Mouse (Mus musculus): Measurements from ENCODE around the gene Zbtb8a.

Zbtb8a gene

DNA sequence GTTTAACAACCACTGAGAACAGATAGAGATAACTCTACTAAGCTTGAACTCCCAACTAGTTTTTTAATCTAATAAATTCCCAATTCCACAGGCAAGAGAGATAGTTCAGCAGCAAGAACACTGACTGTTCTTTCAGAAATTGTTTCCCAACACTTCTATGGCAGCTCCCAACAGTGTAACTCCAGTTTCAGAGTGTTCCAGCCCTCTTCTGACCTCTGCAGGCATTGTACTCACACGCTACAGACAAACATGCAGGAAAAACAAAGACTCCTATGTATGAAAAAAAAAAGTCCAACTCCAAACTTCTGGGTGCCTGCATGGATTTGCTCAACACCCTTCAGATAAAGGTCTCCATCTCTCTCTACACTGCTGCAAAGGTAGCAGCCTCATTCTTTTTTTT lies 45.1 kb downstream of the Zbtb8a start:
- DNase-seq: no peak

GRCm38 (mm10) chr4:129326191-129326590 lies 51.7 kb downstream of the Zbtb8a start:
- peak; percentile 33 to 69 for DNase-seq

DNA sequence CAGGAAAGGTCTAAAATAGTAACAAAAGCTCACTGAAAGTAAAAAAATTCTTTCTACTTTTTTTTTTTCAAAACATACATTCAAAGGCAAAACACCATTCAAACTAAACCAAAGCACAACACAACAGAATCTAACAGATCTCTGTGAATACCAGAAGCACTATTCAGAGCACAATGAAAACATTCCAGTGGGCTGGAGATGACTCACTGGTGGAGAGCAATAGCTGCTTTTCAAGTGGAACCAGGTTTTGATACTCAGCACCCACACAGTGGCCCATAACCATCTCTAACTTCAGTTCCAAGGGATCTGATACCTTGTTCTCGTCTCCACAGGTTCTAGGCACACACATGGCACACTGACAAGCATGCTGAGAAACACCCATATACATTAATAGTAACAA lies 53.2 kb downstream of the Zbtb8a start:
- DNase-seq: no peak

DNA sequence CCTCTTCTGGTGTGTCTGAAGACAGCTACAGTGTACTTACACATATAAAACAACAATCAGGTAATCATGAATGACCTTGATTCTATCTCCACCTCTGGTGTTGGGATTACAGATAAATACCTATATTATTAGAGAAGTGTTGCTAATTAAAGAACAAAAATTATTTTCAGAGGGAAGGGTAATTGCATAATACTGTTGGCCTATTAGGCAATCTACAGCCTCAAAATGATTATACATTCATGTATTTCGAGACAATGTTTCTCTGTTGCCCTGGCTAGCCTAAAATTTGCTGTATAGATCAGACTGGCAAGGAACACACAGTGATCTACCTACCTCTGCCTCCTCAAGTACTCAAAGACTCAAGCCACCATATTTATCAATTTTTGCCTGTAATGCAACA lies 54.4 kb downstream of the Zbtb8a start:
- no peak for DNase-seq

GRCm38 (mm10) chr4:129322042-129322441 lies 55.9 kb downstream of the Zbtb8a start:
- DNase-seq: no peak

DNA sequence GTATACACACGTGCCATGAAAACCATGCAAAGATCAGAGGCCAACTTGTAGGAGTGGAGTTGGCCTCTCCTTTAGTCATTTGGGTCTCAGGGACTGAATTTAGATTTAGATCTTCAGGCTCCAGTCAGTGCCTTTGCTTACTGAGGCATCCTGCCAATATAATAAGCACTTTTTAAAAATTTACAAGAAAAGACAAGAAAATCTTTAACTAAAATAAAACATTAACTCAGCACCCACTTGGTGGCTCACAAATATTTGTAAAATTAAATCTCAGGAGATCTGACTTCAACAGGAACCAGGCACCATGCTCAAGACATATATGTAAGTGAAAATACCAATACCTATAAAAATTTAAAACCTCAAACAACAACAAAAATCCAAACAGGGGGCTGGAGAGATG lies 57.0 kb downstream of the Zbtb8a start:
- peak in 1 of 2 experiments; percentile 62 for DNase-seq

DNA sequence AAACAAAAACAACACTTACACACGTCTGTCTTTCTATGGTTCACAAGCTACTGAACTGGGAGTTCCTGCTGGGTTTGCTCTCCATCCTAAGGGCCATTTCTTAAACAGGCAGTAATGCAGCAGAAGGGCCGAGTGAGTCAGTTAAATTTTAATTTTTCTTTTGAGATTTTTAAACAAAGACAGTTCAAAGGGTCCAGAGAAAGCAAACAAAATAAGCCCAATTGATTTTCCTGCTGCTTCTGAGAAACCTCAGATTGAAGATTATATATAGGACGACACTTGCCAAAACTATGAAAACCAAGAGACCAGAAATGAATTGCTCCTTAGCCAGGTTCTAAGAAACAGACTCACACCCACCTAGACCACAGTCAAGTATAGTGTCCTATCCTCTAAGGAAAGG lies 64.0 kb downstream of the Zbtb8a start:
- no peak for DNase-seq

- no peak for DNase-seq
These were observed 70.0 kb downstream of the Zbtb8a start for GRCm38 (mm10) chr4:129307936-129308335.

DNA sequence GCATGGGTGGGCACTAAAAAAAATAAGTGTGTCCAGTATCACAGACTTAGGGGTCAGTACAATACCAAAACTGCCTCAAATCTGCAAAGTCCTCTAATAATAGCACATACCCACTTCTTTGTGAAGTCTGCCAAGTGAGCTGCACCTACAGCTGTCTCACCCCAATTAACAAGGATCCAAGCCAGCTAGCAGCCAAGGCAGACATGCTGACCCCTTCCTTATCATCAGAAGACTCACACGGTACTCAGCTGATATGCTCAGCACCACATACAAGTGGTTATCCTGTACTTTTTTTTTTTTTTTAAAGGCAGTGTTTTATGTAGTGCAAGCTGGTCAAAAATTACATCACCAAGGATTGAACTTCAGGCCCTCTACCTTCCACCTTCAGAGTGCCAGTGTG lies 73.6 kb downstream of the Zbtb8a start:
- DNase-seq: no peak

GRCm38 (mm10) chr4:129303816-129304215 lies 74.1 kb downstream of the Zbtb8a start:
- peak in 1 of 2 experiments; percentile 17 for DNase-seq
